Mouse (Mus musculus): ENCODE results near the gene Mr1.
"Not testable (repeated sequence)": the region's sequence is repeated elsewhere in the genome, so short reads cannot be mapped to it uniquely, and the experiment has no call there.

Mr1 gene

GRCm38 (mm10) chr1:155146572-155146980 lies at the start of gene Mr1:
Mr1 (minus strand) TSS chr1:155146814.
- DNase-seq (ENCODE audit: low spot score in 2 of 2), result no peak

GRCm38 (mm10) chr1:155192805-155193368 lies 46.3 kb upstream of the Mr1 start:
- DNase-seq (ENCODE audit: low spot score in 2 of 2), result no peak

DNA sequence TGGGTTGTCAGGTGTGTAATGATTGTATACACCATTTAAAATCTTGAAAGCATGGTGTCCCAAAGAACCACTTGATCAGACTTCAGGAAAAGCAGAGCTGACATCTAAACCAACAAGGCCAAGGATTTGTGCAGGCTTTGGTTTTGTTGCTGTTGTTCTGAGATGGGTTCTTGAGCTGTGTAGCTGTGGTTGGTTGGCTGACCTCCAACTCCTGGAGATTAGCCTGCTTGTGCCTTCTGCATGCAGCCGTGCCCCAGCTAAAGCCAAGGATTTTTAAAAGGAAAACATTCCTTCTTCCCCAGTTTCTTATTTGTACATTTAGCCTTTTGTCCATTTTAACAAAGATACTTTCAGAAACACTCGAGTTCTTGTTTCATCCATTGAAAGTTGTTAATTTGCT lies 45.1 kb upstream of the Mr1 start:
- DNase-seq (ENCODE audit: low spot score in 2 of 2), result no peak

DNA sequence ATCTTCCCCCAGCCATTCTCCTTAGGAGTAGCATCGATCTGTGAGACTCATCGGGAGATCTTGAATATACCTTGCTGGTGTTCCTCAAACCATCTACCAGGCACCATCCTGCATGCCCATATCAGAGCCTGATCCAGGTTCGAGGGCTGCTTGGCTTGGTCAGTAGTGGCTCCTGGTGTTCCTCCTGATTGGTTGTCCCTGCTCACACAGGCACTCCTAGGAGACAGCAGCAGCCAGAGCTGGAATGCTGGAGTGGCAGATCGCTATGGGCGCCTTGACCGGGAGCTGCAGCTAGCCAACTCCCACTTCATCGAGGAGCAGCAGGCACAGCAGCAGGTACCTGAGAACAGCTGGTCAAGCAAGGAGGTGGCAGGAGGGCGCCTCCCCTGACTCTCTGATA lies 44.6 kb upstream of the Mr1 start:
- DNase-seq (ENCODE audit: low spot score in 2 of 2), result no peak

DNA sequence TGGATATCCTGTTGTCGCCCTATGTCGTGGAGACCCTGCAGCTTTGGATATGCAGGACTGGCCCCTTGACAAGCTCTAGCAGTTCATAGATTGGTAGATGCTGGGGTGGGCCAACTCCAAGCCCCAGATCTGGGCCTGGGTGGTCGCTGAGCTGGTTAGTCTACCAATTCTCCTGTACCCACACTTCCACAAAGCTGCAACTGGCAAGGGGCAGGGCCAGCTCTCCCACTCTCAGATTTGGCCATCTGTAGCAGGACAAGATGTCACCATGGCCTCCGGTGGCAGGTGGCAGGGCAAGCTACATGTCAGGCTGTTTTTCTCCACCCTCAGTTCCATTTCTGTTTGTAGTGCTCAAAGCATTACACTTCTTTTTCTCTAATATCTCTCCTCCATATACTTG lies 42.0 kb upstream of the Mr1 start:
- DNase-seq (ENCODE audit: low spot score in 2 of 2), result no peak

GRCm38 (mm10) chr1:155184191-155184590 lies 37.6 kb upstream of the Mr1 start:
- DNase-seq (ENCODE audit: low spot score in 2 of 2), result no peak

DNA sequence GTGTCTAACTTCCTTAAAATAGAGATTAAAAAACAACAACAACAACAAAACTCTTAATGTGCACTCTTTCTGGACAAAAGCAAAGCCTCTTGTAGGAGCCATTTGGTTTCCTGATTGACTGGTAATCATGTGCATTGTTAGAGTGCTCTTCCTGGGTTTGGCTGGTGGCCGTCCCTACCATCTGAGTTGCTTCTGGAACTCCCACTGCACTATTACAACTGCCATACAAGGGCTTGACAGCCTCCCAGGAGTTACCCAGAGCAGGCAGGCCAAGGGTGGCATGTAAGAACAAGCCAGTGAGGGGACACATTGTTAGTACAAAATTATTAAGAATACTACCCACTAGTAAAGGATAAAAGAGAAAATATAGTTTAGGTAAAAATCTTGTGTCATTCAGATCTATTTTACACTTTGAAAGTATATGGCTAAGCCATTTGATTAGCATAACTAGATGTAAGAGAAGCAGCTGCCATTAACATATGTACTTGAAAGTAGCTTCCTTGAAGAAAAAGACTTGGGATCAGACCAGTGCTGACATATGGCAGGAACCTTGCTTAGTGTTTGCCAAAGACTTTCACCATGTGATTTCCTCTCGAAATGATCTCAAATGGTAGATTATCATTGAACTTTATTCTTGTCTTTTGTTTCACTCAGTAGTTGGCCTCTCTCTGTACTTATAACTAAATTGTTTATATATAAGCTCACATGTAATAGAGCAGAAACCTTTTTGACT lies 31.7 kb upstream of the Mr1 start:
- DNase-seq (ENCODE audit: low spot score in 2 of 2), result no peak

- DNase-seq (ENCODE audit: low spot score in 2 of 2), result no peak
Measured at GRCm38 (mm10) chr1:155174424-155174823, 27.8 kb upstream of the Mr1 start.

DNA sequence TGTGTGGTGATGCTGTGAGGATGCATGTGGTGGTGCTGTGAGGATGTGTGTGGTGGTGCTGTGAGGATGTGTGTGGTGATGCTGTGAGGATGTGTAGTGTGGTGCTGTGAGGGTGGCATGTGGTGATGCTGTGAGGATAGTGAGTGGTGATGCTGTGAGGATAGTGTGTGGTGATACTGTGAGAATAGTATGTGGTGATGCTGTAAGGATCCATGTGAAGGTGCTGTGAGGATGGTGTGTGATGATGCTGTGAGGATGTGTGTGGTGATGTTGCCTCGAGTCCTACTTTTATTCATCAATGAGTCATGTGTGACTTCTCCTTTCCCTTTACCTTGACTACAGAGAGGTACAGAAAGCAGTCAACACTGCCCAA lies 27.0 kb upstream of the Mr1 start:
- not testable (repeated sequence) for DNase-seq (ENCODE audit: low spot score in 2 of 2)

GRCm38 (mm10) chr1:155172895-155173643 lies 26.5 kb upstream of the Mr1 start:
- no peak for DNase-seq (ENCODE audit: low spot score in 2 of 2)

- DNase-seq (ENCODE audit: low spot score in 2 of 2), result no peak
Measured at GRCm38 (mm10) chr1:155169935-155170334, 23.3 kb upstream of the Mr1 start.

DNA sequence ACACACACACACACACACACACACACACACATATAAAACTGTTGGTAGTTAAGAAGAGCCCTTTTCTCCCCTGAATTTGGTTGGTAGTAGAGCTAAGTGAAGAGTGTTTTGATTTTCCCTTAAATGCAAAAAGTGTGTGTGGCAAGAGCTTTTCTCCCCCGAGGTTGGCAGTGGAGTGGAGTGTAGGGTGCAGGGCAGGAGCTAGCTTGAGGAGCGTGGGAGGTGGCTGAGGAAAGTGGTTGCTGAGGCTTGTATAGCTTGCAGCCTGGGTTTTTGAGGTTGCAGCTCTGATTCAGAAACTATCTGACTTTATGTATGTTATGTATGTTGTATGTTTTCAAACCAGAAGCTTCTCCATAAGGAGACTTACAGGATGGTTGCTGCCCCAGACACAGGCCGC lies 20.8 kb upstream of the Mr1 start:
- DNase-seq (ENCODE audit: low spot score in 2 of 2), result no peak

GRCm38 (mm10) chr1:155158970-155159484 lies 12.4 kb upstream of the Mr1 start:
- DNase-seq (ENCODE audit: low spot score in 2 of 2), result peak in 1 of 2 experiments; percentile 30

DNA sequence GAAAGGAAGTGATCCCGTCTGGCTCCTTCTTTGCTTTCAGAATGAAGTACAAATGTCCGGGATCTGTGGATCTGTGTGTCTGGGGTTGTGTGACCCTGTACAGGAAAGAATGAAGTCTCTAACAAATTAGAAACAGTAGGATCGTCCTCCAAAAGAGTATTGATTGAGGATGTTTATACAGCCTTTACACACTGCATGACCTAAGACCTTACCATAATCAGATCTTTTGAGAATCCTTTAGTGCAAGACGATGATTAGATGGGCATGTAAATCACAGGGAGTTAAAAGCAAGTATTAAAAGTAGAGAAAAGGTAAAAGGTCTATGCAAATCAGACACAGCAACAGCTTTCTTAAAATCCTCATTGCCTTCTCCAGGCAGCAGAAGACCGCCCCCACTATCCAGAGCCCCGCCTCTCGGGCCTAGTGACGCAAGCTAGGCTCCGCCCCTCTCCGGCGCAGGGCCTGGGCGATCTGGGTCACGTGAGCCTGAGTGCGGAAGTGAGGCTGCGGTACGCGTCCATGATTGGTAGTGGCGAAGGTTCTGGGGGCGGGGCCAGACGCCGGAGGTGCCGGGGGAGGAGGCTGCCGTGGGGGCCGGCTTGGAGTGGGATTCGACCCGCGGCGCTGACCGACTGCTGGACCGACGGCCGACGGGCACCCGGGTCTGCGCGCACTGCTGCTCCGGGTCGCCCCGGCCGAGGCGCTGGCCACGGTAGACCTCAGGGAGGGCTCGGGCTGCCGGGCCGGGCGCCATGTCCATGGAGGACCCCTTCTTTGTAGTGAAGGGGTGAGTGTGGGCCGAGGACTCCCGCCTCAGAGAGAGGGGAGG lies 11.7 kb upstream of the Mr1 start, which contains the start of gene Stx6:
Gene Stx6 (plus strand): TSS at position 575 of the 829 bp plus-strand sequence.
- DNase-seq (ENCODE audit: low spot score in 2 of 2), result peak; percentile 95 to 97

GRCm38 (mm10) chr1:155153906-155154305 lies 7.3 kb upstream of the Mr1 start:
- DNase-seq (ENCODE audit: low spot score in 2 of 2), result no peak

DNA sequence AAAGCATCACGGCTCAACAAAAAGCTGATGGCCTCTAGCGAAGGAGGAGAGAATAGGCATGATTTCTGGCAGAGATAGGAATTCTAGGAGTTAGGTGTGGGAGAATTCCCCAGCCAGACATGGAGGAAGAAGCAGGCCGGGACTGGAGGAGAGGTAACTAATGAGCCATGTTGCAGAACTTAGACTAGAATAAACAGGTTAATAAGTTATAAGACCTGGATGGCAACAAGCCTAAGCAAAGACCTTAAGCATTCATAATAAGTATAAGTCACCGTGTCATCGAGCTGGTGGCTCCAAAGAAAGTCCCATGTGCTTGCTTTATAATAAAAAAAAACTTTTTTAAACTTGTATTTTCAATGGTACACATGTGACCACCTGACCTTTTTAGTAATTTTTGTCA lies 4.2 kb upstream of the Mr1 start:
- no peak for DNase-seq (ENCODE audit: low spot score in 2 of 2)

DNA sequence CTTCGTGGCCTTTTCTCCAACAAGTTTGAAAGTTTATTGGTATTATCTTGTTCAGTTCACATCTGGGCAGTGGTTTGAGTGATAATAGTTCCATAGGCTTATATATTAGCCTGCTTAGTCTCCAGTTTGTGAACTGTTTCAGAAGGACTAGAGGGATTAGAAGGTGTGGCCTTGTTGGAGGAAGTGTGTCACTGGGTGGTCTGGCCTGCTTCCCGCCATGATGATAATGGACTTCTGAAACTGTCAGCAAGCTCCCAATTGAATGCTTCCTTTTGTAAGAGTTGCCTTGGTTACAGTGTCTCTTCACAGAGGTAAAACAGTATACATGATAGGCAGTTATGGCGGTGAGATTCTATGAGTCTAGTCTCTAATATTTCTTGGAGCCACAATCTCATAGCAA lies 2.8 kb upstream of the Mr1 start:
- no peak for DNase-seq (ENCODE audit: low spot score in 2 of 2)

GRCm38 (mm10) chr1:155147228-155147627 lies 614 bp upstream of the Mr1 start:
- no peak for DNase-seq (ENCODE audit: low spot score in 2 of 2)

DNA sequence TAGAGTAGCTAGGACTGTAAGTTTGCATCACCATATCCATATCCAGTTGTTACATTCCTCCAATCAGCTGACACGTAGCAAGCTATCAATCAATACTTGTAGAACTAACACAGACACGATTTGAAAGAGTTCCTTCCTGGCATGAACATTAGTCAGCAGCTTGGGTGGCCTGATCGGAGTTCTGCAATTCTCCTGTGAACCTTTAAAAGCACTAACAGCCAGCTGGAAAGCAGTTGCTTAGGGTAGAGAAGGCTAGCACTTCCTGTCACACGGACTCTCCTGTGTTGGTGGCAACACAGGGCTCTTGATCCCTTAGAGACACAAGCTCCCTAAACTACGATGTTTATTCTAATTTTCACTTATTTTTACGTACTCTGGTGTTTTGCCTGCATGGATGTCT lies 994 bp downstream of the Mr1 start:
- no peak for DNase-seq (ENCODE audit: low spot score in 2 of 2)

- DNase-seq (ENCODE audit: low spot score in 2 of 2), result peak in 1 of 2 experiments; percentile 32
Measured at GRCm38 (mm10) chr1:155140076-155140475, 6.5 kb downstream of the Mr1 start.

DNA sequence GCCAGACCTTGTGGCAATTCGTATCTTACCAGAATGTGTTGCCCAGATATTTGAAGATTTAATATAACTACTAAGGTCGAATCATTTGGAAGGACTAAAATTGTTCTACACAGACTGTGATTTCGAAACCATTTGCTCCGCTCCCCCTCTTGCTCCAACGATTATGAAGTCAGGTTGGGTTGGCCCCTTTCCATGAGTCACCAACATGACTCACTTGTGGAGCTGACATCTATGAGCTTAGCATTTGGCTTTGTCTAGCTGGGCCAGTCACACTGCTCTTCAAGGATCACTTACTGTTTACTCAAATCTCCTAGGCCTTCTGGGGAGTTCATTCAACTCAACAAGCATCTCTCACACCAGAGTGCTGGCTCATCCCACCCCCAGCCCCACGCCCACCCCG lies 7.8 kb downstream of the Mr1 start:
- no peak for DNase-seq (ENCODE audit: low spot score in 2 of 2)

- DNase-seq (ENCODE audit: low spot score in 2 of 2), result no peak
Measured at GRCm38 (mm10) chr1:155134866-155135265, 11.7 kb downstream of the Mr1 start.

Measured in frontal cortex, postnatal 14 days (tissue).